ENCODE assay signal across 16 mouse cellular contexts in the genomic region with DNA sequence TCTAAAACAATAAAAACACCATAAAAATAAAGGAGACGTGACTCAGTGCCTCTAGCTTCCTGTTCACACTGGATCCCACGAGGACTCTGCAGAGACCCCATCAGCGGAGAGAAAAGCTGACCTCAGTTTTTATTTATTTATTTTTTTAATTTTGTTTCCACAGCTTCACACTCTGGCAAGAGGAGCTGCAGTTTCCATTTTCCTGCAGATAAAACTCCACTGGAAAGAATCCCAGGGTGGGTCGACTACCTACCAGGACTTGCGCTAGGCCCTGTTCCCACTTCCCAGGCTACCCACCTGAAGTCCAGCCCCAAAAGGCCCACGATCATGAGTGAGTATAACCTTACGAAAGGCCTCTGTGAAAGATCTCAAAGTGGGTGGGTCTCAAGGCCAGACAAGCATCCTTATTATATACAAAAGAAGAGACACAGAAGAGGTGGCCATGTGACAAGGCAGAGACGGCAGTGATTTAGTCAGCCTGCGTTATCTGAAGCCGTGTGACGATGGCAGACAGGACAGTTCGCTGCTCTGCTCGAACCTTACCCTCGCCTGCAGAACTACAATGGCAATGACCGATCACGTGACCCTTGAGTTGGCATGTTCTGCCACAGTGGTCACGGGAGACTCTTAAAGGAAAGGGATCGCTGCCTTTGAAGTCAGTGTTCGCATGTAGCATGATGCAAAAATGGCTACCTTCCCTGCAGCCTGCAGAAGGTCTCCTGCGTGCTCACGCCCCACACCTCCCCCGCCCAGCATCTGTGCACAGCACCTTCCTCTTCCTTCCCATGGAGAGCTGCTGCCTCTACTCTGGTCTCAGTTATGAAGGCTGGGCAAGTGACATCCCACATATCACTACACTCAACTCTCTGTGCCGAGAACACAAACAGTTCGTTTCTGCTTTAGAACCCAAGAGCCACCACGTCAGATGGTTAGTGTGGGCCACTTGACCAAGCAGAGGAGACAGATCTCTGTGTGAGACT. TPM values are rescaled to one million over a fixed set of nuclear protein-coding genes. Genes with fewer than 3 reads are reported as not detected.
DNase-seq lines count a peak whose midpoint lies in the region; ATAC-seq and TF ChIP-seq lines count a peak whose summit lies in the region.
"Had no signal": no experiment of that assay in that cellular context is flagged by ENCODE, and none has a peak within 500 bp of the region (broad histone marks: within the 10 kb centered on the region; RNA-seq: fewer than 3 reads in every experiment).

No protein-coding gene starts in this region.

- no peaks in the 10 kb centered on the region for H3K36me3 ChIP-seq in kidney, embryonic 14.5 days (ENCODE audit: control insufficient read depth, insufficient read depth, low read length)
- H3K36me3 ChIP-seq in stomach, postnatal 0 days (ENCODE audit: control insufficient read depth, insufficient read depth, low read length): no peaks in the 10 kb centered on the region
- H3K36me3 ChIP-seq: embryonic facial prominence, embryonic 12.5 days; hindbrain, embryonic 12.5 days; intestine, embryonic 15.5 days; neural tube, embryonic 13.5 days had no signal

- intact Hi-C loops in heart, postnatal 10 days (cut with DNase I): no loop called here

- TF ChIP-seq CTCF in stomach, postnatal 0 days (IDR thresholded peaks at IDR 0.05; ENCODE audit: low read depth): no peak

- no peaks in the 10 kb centered on the region for H3K27me3 ChIP-seq in kidney, embryonic 14.5 days (ENCODE audit: control insufficient read depth, insufficient read depth, low read length)
- H3K27me3 ChIP-seq in stomach, postnatal 0 days (ENCODE audit: control insufficient read depth, insufficient read depth, low read length): no peaks in the 10 kb centered on the region
- H3K27me3 ChIP-seq: embryonic facial prominence, embryonic 12.5 days; hindbrain, embryonic 12.5 days; intestine, embryonic 15.5 days; liver, embryonic 12.5 days; neural tube, embryonic 13.5 days had no signal

- WGBS in kidney, embryonic 14.5 days: 64% methylated on average over 25 of the region's 25 CpGs
- 78% methylated on average over 25 of the region's 25 CpGs for WGBS in stomach, postnatal 0 days

- no peak for ATAC-seq in kidney, embryonic 14.5 days (ENCODE audit: low FRiP score, low TSS enrichment)
- no peak for ATAC-seq in stomach, postnatal 0 days (ENCODE audit: low FRiP score, low TSS enrichment)
- ATAC-seq: intestine, embryonic 15.5 days; liver, embryonic 12.5 days had no signal

- peak overlapping the region; percentile 14; the same call in 1 of the 2 replicates for H3K27ac ChIP-seq in kidney, embryonic 14.5 days (ENCODE audit: low read depth, low read length)
- no peak overlapping the region for H3K27ac ChIP-seq in stomach, postnatal 0 days (replicated peaks)
- H3K27ac ChIP-seq: embryonic facial prominence, embryonic 12.5 days; hindbrain, embryonic 12.5 days; intestine, embryonic 15.5 days; liver, embryonic 12.5 days had no signal

- no peak overlapping the region for H3K4me2 ChIP-seq in kidney, embryonic 14.5 days (replicated peaks; ENCODE audit: low read depth, low read length)
- no peak overlapping the region for H3K4me2 ChIP-seq in stomach, postnatal 0 days (replicated peaks; ENCODE audit: low read depth)
- H3K4me2 ChIP-seq: embryonic facial prominence, embryonic 12.5 days; hindbrain, embryonic 12.5 days; intestine, embryonic 15.5 days; liver, embryonic 12.5 days; neural tube, embryonic 13.5 days had no signal

- no peak for TF ChIP-seq EP300 in stomach, postnatal 0 days (optimal IDR thresholded peaks at IDR 0.05)

- no peak overlapping the region for H3K4me3 ChIP-seq in kidney, embryonic 14.5 days (ENCODE audit: low read length)
- H3K4me3 ChIP-seq in stomach, postnatal 0 days (ENCODE audit: low read depth, low read length): no peak overlapping the region
- H3K4me3 ChIP-seq: embryonic facial prominence, embryonic 12.5 days; hindbrain, embryonic 12.5 days; intestine, embryonic 15.5 days; liver, embryonic 12.5 days; neural tube, embryonic 13.5 days had no signal

- H3K9ac ChIP-seq in kidney, embryonic 14.5 days (ENCODE audit: low read depth, low read length): no peak overlapping the region
- no peak overlapping the region for H3K9ac ChIP-seq in stomach, postnatal 0 days (ENCODE audit: low read length)
- H3K9ac ChIP-seq: embryonic facial prominence, embryonic 12.5 days; hindbrain, embryonic 12.5 days; intestine, embryonic 15.5 days; liver, embryonic 12.5 days; neural tube, embryonic 13.5 days had no signal

- DNase-seq in heart, adult 11 months: peak; percentile 94
- DNase-seq in heart, postnatal 10 days: no peak
- no peak for DNase-seq in kidney, adult 11 months
- peak; percentile 45 for DNase-seq in thymus, postnatal 14 days
- DNase-seq in thymus, postnatal 25 days: no peak
- DNase-seq in kidney, postnatal 25 days: peak; percentile 54 to 61
- no peak for DNase-seq in stomach, postnatal 0 days (ENCODE audit: low spot score)
- DNase-seq: cerebellum, adult 11 months; gastrocnemius, postnatal 25 days; left cerebral cortex, postnatal 4 days had no signal

- H3K4me1 ChIP-seq in kidney, embryonic 14.5 days (ENCODE audit: control insufficient read depth, insufficient read depth, low read length): peaks cover 27% of the 10 kb centered on the region
- no peaks in the 10 kb centered on the region for H3K4me1 ChIP-seq in stomach, postnatal 0 days (replicated peaks; ENCODE audit: control insufficient read depth, insufficient read depth)

- H3K9me3 ChIP-seq in kidney, embryonic 14.5 days (ENCODE audit: control insufficient read depth, low read length): no peaks in the 10 kb centered on the region
- no peaks in the 10 kb centered on the region for H3K9me3 ChIP-seq in stomach, postnatal 0 days (ENCODE audit: control insufficient read depth, low read length)
- H3K9me3 ChIP-seq: embryonic facial prominence, embryonic 12.5 days; hindbrain, embryonic 12.5 days; intestine, embryonic 15.5 days; liver, embryonic 12.5 days; neural tube, embryonic 13.5 days had no signal

RNA-seq across cellular contexts. Expression of a gene that starts 14.3 kb away (rescaled TPM):
- 10 to 100 TPM; 69.1 to 79.5 TPM for total RNA-seq in heart, postnatal 10 days (2021)
- polyA plus RNA-seq in kidney, embryonic 14.5 days (2014; fragmentation: Nextera tagmentation; extraction: Ambion mirVana): 11.3 and 20.2 TPM in 2 replicates
- 6.7 and 8.0 TPM in 2 replicates for polyA plus RNA-seq in stomach, postnatal 0 days (2015; fragmentation: Nextera tagmentation; extraction: Ambion mirVana)

Comparison
In these comparisons a context has a peak if more than half of its experiments do, and no peak if none do; other contexts are left out.
1. DNase-seq: peak in heart, adult 11 months (single experiment), thymus, postnatal 14 days (single experiment) and kidney, postnatal 25 days (2 of 2); none in heart, postnatal 10 days (0 of 2), kidney, adult 11 months (single experiment), thymus, postnatal 25 days (single experiment) and stomach, postnatal 0 days (single experiment).